Mouse (Mus musculus) forebrain, embryonic 14.5 days (tissue): ENCODE data around the gene Bank1. TPM values are rescaled to one million over a fixed set of nuclear protein-coding genes. Genes with fewer than 3 reads are reported as not detected.

Source experiments
- ATAC-seq: fragments of 200-750 bp; cut with Nextera tagmentation; 2 replicates; pipeline ENCODE4 v1.8.0; 2017; ENCODE audit warnings: mild to moderate bottlenecking, moderate library complexity
- DNase-seq: peaks from one replicate; pipeline ENCODE4 v3.0.0-alpha.2; 2015; ENCODE audit warnings: low spot score
- H3K27ac ChIP-seq: fragments of 300-500 bp; sonication (generic); 2 replicates; pipeline ENCODE4 v1.5.1; 2014; ENCODE audit warnings: low read depth, mild to moderate bottlenecking, control low read depth, low read length, moderate library complexity
- H3K27me3 ChIP-seq: fragments of 300-500 bp; sonication (generic); replicated peaks from 2 replicates; pipeline ENCODE4 v1.6.1; 2014; ENCODE audit warnings: low read length, control low read depth, mixed read lengths; ENCODE audit not compliant: control insufficient read depth, insufficient read depth
- H3K36me3 ChIP-seq: fragments of 300-500 bp; sonication (generic); 2 replicates; pipeline ENCODE4 v1.6.1; 2014; ENCODE audit warnings: low read length, control low read depth; ENCODE audit not compliant: control insufficient read depth, insufficient read depth
- H3K4me1 ChIP-seq: fragments of 300-500 bp; sonication (generic); 2 replicates; pipeline ENCODE4 v1.6.1; 2014; ENCODE audit warnings: antibody characterized with exemption, low read length, control low read depth; ENCODE audit not compliant: control insufficient read depth, insufficient read depth
- H3K4me2 ChIP-seq: fragments of 300-500 bp; sonication (generic); 2 replicates; pipeline ENCODE4 v1.6.1; 2014; ENCODE audit warnings: mild to moderate bottlenecking, control low read depth, low read length
- H3K4me3 ChIP-seq: fragments of 300-500 bp; sonication (generic); 2 replicates; pipeline ENCODE4 v1.5.1; 2014; ENCODE audit warnings: low read depth, low read length, control low read depth
- H3K9ac ChIP-seq: fragments of 300-500 bp; sonication (generic); 2 replicates; pipeline ENCODE4 v1.6.1; 2014; ENCODE audit warnings: mild to moderate bottlenecking, low read length, control low read depth, moderate library complexity
- H3K9me3 ChIP-seq: fragments of 300-500 bp; sonication (generic); replicated peaks from 2 replicates; pipeline ENCODE4 v1.6.1; 2016; ENCODE audit warnings: low read length, control low read depth, mixed read lengths; ENCODE audit not compliant: control insufficient read depth
- WGBS: fragments of 180-500 bp; shearing (Covaris S2); extraction: QIAGEN DNeasy Blood & Tissue Kit; methylation state at CpG from one replicate; pipeline ENCODE4 v1.1.7; 2014; 5-methylcytosine and 5-hydroxymethylcytosine counted together
- polyA plus RNA-seq: library from polyadenylated mRNA; unstranded; fragments of >200 nt; fragmentation: Nextera tagmentation; extraction: Ambion mirVana; gene quantifications from 2 replicates; pipeline ENCODE4 v1.2.1, GENCODE M21; 2014

Bank1 gene
- 0.36 and 0.38 TPM in 2 replicates for polyA plus RNA-seq

GRCm38 (mm10) chr3:136325783-136326182 lies at the start of gene Bank1:
Gene Bank1 (minus strand): TSS chr3:136326066.
- WGBS = 88% methylated on average over 5 of the region's 5 CpGs
- Histone ChIP-seq H3K4me2 (no peak within 1 kb of the TSS), H3K9me3 (no peaks in the 10 kb centered on the region), H3K27ac (no peak within 1 kb of the TSS), H3K9ac (no peak within 1 kb of the TSS), H3K4me1 (no peaks in the 10 kb centered on the region), H3K36me3 (no peaks in the 10 kb centered on the region), H3K4me3 (no peak within 1 kb of the TSS), H3K27me3 (no peaks in the 10 kb centered on the region)
- DNase-seq (no peak), ATAC-seq (no peak)

DNA sequence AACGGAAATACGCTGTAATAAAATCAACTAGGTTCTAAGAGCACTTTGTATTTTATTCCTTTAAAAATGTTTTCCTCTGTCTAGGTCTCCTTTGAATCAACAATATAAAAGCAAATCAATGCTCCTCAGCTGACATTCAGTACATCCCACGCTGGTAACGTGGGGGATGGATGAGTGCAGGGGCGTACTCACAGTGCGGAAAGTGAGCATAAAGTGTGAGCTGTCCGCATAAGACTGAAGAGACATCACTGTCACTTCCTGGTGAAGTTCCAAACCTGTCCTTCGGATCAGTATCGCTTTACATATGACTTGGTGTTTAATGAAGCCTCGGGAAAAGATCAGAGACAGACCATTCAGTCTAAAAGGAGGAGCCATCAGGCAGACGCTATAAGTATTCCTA lies 44.0 kb upstream of the Bank1 start:
- H3K4me3 ChIP-seq = no peak overlapping the region
- H3K4me1 ChIP-seq = no peaks in the 10 kb centered on the region
- WGBS = 72% methylated on average over 11 of the region's 11 CpGs
- no peak overlapping the region for H3K9ac ChIP-seq
- DNase-seq (no peak), ATAC-seq (no peak)
- no peaks in the 10 kb centered on the region for H3K36me3 ChIP-seq
- no peak overlapping the region for H3K27ac ChIP-seq
- H3K4me2 ChIP-seq = no peak overlapping the region
- H3K9me3 ChIP-seq = no peaks in the 10 kb centered on the region
- H3K27me3 ChIP-seq = no peaks in the 10 kb centered on the region

DNA sequence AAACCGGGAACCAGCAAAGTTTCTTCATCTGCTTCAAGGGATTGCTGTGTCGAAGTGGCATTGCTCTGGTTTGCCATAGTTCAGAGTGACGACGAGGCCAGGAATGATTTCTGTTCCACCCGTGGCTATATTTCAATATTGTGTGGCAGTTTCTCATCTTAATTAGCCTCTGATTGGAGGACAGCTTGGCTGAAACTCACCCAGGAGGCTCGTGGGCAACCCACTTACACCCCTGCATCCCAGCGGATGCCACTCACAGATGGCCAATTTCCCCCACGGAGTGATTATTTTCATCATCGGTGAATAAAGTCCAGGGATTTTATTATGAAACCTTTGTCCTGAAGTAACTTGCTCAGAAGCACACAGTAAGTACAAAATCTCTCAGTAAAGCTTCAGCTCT lies 43.6 kb upstream of the Bank1 start:
- 77% methylated on average over 9 of the region's 9 CpGs for WGBS

GRCm38 (mm10) chr3:136368505-136368999 lies 42.7 kb upstream of the Bank1 start:
- no peaks in the 10 kb centered on the region for H3K4me1 ChIP-seq
- no peak overlapping the region for H3K4me3 ChIP-seq
- H3K9ac ChIP-seq = no peak overlapping the region
- H3K9me3 ChIP-seq = no peaks in the 10 kb centered on the region
- 91% methylated on average over 4 of the region's 4 CpGs for WGBS
- no peaks in the 10 kb centered on the region for H3K27me3 ChIP-seq
- H3K4me2 ChIP-seq = no peak overlapping the region
- H3K36me3 ChIP-seq = no peaks in the 10 kb centered on the region
- ATAC-seq = no peak
- no peak overlapping the region for H3K27ac ChIP-seq
- no peak for DNase-seq

More for the DNA sequence above, 43.6 kb upstream of the Bank1 start:
- DNase-seq = no peak
- no peak overlapping the region for H3K4me2 ChIP-seq
- no peaks in the 10 kb centered on the region for H3K27me3 ChIP-seq
- H3K27ac ChIP-seq = no peak overlapping the region
- ATAC-seq = no peak
- no peaks in the 10 kb centered on the region for H3K4me1 ChIP-seq
- H3K36me3 ChIP-seq = no peaks in the 10 kb centered on the region
- no peaks in the 10 kb centered on the region for H3K9me3 ChIP-seq
- no peak overlapping the region for H3K9ac ChIP-seq
- H3K4me3 ChIP-seq = no peak overlapping the region

DNA sequence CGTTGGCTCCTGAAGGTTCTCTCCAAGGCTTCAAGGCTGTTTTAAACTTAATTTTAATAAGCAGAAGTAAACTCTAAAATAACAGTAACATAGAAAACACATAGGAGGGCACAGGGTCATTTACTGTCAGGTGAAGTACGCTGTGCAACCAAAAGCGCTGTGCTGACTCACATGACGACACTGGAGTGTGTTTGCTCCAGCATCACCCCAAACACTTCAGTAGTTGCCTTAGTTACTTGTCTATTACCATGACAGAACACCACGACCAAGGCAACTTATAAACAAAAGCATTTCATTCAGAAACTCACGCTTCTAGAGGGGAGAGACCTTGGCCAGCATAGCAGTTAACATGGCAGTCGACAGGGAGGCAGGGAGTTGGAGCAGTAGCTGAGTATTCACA lies 23.8 kb upstream of the Bank1 start:
- H3K9ac ChIP-seq = no peak overlapping the region
- WGBS = 81% methylated on average over 7 of the region's 7 CpGs
- DNase-seq (no peak), ATAC-seq (no peak)
- H3K4me2 ChIP-seq = no peak overlapping the region
- no peak overlapping the region for H3K27ac ChIP-seq
- H3K9me3 ChIP-seq = no peaks in the 10 kb centered on the region
- H3K4me3 ChIP-seq = no peak overlapping the region
- H3K27me3 ChIP-seq = no peaks in the 10 kb centered on the region
- H3K4me1 ChIP-seq = no peaks in the 10 kb centered on the region
- no peaks in the 10 kb centered on the region for H3K36me3 ChIP-seq

DNA sequence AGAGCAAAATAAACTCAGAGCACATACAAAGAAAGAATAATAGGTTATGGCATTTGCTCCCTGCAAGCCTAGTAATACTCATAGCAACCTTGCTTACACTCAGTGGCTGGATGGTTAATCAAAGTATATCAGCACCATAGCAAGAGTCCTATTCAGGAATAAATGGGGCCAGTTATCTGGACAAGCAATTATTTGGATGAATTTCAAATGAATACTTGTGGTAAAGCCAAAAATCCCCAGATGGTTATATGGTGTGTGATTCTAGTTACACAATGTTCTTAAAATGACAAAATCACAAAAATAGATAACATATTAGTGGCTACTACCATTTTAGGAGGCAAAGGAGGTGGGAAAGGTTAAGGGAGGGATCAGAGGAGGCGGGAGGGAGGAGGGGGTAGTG lies 22.7 kb upstream of the Bank1 start:
- no peak for DNase-seq
- H3K4me2 ChIP-seq = no peak overlapping the region
- H3K9ac ChIP-seq = no peak overlapping the region
- no peaks in the 10 kb centered on the region for H3K27me3 ChIP-seq
- H3K9me3 ChIP-seq = no peaks in the 10 kb centered on the region
- H3K36me3 ChIP-seq = no peaks in the 10 kb centered on the region
- 77% methylated on average over 1 of the region's 1 CpGs for WGBS
- no peak for ATAC-seq
- H3K27ac ChIP-seq = no peak overlapping the region
- no peaks in the 10 kb centered on the region for H3K4me1 ChIP-seq
- no peak overlapping the region for H3K4me3 ChIP-seq

- no peak for ATAC-seq
- 96% methylated on average over 1 of the region's 1 CpGs for WGBS
Observed at GRCm38 (mm10) chr3:136347277-136347676, 21.4 kb upstream of the Bank1 start.

DNA sequence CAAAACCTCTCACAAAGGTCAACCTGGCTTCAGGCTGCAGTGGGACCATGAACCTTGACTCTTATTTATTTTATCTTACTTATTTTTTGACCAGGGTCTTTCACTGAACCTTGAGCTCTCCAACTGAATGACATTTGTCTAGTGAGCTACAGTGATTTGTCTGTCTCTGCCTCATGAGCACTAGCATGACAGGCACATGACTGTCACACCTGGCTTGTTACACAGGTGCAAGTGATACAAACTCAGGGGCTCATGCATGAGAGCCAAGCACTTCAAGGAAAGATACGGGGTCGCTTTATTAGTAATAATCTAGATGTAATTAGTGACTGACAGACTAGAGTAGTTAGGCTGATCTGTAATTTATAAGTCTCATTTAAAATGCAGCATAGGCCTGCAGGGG lies 16.0 kb upstream of the Bank1 start:
- no peak overlapping the region for H3K9ac ChIP-seq
- H3K4me1 ChIP-seq = no peaks in the 10 kb centered on the region
- no peaks in the 10 kb centered on the region for H3K9me3 ChIP-seq
- no peak for DNase-seq
- no peak overlapping the region for H3K27ac ChIP-seq
- H3K4me3 ChIP-seq = no peak overlapping the region
- H3K4me2 ChIP-seq = no peak overlapping the region
- no peak for ATAC-seq
- H3K36me3 ChIP-seq = no peaks in the 10 kb centered on the region
- 88% methylated on average over 2 of the region's 2 CpGs for WGBS
- H3K27me3 ChIP-seq = no peaks in the 10 kb centered on the region

More at GRCm38 (mm10) chr3:136347277-136347676, 21.4 kb upstream of the Bank1 start:
- no peak for DNase-seq
- Histone ChIP-seq H3K36me3 (no peaks in the 10 kb centered on the region), H3K4me1 (no peaks in the 10 kb centered on the region), H3K9me3 (no peaks in the 10 kb centered on the region), H3K4me3 (no peak overlapping the region), H3K9ac (no peak overlapping the region), H3K27me3 (no peaks in the 10 kb centered on the region), H3K4me2 (no peak overlapping the region), H3K27ac (no peak overlapping the region)

GRCm38 (mm10) chr3:136339896-136340295 lies 14.0 kb upstream of the Bank1 start:
- no peak for ATAC-seq
- 85% methylated on average over 2 of the region's 2 CpGs for WGBS
- Histone ChIP-seq H3K27me3 (no peaks in the 10 kb centered on the region), H3K4me3 (no peak overlapping the region), H3K36me3 (no peaks in the 10 kb centered on the region), H3K4me1 (no peaks in the 10 kb centered on the region), H3K9ac (no peak overlapping the region), H3K27ac (no peak overlapping the region), H3K4me2 (no peak overlapping the region), H3K9me3 (no peaks in the 10 kb centered on the region)
- no peak for DNase-seq
